Mouse (Mus musculus) hindbrain, embryonic 10.5 days (tissue): ENCODE data around the gene Zfx. TPM values are rescaled to one million over a fixed set of nuclear protein-coding genes. Genes with fewer than 3 reads are reported as not detected.
A peak's percentile ranks its signal among the peaks of the same experiment; 100 is the strongest.

Experiments
- DNase-seq: peaks from one replicate; pipeline ENCODE4 v3.0.0-alpha.2; 2017; ENCODE audit warnings: low spot score
- H3K27ac ChIP-seq: fragments of 300-500 bp; sonication (generic); 2 replicates; pipeline ENCODE4 v1.5.1; 2016; ENCODE audit warnings: mild to moderate bottlenecking, moderate library complexity
- H3K27me3 ChIP-seq: fragments of 300-500 bp; sonication (generic); 2 replicates; pipeline ENCODE4 v1.6.1; 2016; ENCODE audit warnings: mild to moderate bottlenecking; ENCODE audit not compliant: poor library complexity, insufficient read depth, severe bottlenecking
- H3K36me3 ChIP-seq: fragments of 300-500 bp; sonication (generic); 2 replicates; pipeline ENCODE4 v1.6.1; 2016; ENCODE audit warnings: mild to moderate bottlenecking, moderate library complexity
- H3K4me1 ChIP-seq: fragments of 300-500 bp; sonication (generic); replicated peaks from 2 replicates; pipeline ENCODE4 v1.6.1; 2016; ENCODE audit warnings: mild to moderate bottlenecking
- H3K4me3 ChIP-seq: fragments of 300-500 bp; sonication (generic); 2 replicates; pipeline ENCODE4 v1.5.1; 2016; ENCODE audit warnings: mild to moderate bottlenecking, moderate library complexity
- H3K9me3 ChIP-seq: fragments of 300-500 bp; sonication (generic); 2 replicates; pipeline ENCODE4 v1.6.1; 2016; ENCODE audit warnings: mild to moderate bottlenecking, moderate library complexity
- WGBS: fragments of 180-500 bp; shearing (Covaris S2); methylation state at CpG from one replicate; pipeline ENCODE4 v1.1.7; 2016; 5-methylcytosine and 5-hydroxymethylcytosine counted together
- polyA plus RNA-seq: library from polyadenylated mRNA; unstranded; fragments of >200 nt; fragmentation: Nextera tagmentation; extraction: Ambion mirVana; gene quantifications from 2 replicates; pipeline ENCODE4 v1.2.1, GENCODE M21; 2016

The Zfx gene
- polyA plus RNA-seq = 20.7 and 24.8 TPM in 2 replicates

DNA sequence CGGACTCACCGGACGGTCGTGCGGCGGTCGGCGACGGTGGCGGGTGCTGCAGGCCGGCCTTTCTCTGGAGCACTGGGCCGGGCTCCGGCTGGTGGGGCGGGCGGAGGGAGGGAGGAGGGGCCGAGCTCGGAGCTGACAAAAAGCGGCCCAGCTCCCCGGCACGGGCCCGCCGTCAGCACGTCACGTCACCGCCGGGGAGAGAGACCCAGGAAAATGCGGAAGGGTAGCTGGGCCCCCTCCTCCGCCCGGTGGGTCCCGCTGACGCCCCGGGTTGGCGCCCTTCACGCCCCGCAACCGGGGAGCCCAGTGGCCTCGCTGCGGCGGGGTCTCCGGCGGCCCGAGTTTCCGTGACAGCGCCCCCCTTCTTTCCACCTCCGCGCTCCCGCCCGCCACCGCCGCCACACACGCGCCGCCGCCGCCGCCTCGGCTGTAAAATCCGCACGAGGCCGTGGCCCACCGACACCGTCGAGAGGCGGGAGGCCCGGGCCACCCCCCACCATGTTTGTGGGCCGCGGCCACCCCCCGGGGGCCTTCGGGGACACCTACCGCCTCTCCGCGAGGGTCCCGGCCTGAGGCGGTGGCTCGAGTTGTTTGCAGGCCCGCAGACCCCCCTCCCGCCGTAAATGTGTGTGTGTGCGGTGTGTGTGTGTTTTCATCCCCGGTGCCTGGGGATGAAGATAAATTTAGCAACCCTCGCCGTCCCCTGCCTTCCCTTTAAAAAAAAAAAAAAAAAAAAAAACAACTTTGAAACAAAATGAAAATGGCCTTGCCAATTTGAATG, at the start of gene Zfx:
Zfx (minus strand) TSS at position 644 of the 781 bp plus-strand sequence.
- Histone ChIP-seq H3K4me3 (peak within 1 kb of the TSS; percentile 67), H3K4me1 (0 out of 2 replicates have a peak, but pooled peaks cover 4% of the 10 kb centered on the region), H3K9me3 (peaks cover 4% of the 10 kb centered on the region; the same call in 1 of the 2 replicates), H3K27me3 (peaks cover 94% of the 10 kb centered on the region), H3K36me3 (no peaks in the 10 kb centered on the region), H3K27ac (peak within 1 kb of the TSS; percentile 99)
- DNase-seq = peak; percentile 76
- WGBS = 25% methylated on average over 72 of the region's 82 CpGs

DNA sequence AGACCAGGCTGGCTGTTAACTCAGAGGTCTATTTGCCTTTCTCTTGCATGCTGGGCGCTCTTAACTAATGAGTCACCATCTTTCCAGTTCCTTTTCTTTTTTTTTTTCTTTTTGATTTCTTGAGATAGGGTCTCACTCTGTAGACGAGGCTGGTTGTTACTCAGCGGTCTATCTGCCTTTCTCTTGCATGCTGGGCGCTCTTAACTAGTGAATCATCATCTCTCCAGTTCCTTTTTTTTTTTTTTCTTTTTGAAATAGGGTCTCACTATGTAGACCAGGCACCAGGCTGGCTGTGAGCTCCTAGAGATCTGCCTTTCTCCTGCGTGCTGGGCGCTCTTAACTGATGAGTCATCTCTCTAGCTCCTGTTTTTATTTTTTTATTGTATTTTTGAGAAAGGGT, 45.8 kb upstream of the Zfx start:
- H3K4me3 ChIP-seq = no peak overlapping the region
- H3K36me3 ChIP-seq = no peaks in the 10 kb centered on the region
- H3K27ac ChIP-seq = no peak overlapping the region
- DNase-seq = no peak
- no peaks in the 10 kb centered on the region for H3K9me3 ChIP-seq
- H3K27me3 ChIP-seq = peaks cover 87% of the 10 kb centered on the region
- 86% methylated on average over 6 of the region's 6 CpGs for WGBS
- no peaks in the 10 kb centered on the region for H3K4me1 ChIP-seq

DNA sequence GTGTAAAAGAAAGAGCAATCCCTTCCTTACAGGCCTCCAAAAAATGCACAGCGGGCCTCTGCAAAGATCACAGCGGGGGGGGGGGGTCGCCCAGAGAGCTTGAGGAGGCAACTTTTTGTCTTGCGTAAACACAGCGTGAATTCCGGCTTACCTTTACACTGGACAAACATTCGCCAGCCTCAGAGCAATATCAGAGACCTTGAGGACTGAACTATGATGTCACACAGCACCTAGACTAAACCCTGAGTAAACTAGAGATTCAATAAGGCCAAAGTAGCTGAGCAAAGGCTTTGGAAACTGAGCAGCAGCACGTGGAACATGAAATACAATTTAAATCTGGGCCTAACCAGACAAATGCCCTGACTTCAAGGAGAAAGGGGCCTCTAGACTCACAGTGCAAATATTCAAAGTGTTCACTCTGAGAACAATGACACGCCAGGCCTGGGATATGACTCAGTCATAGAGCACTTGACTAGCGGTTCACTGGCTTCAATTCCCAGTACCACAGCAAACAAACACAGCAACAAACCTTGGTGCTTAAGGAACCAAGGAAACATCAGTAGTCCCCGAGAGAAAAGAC, 28.8 kb upstream of the Zfx start:
- Histone ChIP-seq H3K9me3 (no peaks in the 10 kb centered on the region), H3K27me3 (peaks cover 95% of the 10 kb centered on the region), H3K36me3 (no peaks in the 10 kb centered on the region), H3K4me1 (peaks cover 3% of the 10 kb centered on the region; the same call in 1 of the 2 replicates), H3K27ac (no peak overlapping the region), H3K4me3 (no peak overlapping the region)
- DNase-seq = no peak
- WGBS = 35% methylated on average over 11 of the region's 11 CpGs

DNA sequence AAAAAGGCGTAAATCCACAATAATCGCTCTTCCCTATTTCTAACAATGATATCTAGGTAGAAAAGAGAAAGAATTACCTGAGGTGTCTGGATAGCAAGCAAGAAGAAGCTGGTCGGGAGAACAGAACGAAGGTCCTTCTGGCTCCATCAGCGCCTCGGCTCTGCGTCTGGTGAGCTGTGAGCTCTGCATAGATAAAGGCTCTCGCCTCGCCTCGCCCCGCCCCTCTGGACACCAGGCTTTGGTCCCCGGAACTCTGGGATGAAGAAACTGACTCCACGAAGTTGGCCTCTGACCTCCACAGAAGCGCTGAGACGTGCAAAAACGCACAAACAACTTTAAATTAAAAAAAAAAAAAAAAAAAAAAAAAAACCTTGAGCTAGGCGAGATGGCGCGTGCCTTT, 27.0 kb upstream of the Zfx start:
- H3K27ac ChIP-seq = no peak overlapping the region
- H3K4me1 ChIP-seq = peaks cover 3% of the 10 kb centered on the region; the same call in 1 of the 2 replicates
- no peaks in the 10 kb centered on the region for H3K36me3 ChIP-seq
- peaks cover 96% of the 10 kb centered on the region for H3K27me3 ChIP-seq
- DNase-seq = no peak
- no peak overlapping the region for H3K4me3 ChIP-seq
- no peaks in the 10 kb centered on the region for H3K9me3 ChIP-seq
- WGBS = 79% methylated on average over 19 of the region's 19 CpGs

DNA sequence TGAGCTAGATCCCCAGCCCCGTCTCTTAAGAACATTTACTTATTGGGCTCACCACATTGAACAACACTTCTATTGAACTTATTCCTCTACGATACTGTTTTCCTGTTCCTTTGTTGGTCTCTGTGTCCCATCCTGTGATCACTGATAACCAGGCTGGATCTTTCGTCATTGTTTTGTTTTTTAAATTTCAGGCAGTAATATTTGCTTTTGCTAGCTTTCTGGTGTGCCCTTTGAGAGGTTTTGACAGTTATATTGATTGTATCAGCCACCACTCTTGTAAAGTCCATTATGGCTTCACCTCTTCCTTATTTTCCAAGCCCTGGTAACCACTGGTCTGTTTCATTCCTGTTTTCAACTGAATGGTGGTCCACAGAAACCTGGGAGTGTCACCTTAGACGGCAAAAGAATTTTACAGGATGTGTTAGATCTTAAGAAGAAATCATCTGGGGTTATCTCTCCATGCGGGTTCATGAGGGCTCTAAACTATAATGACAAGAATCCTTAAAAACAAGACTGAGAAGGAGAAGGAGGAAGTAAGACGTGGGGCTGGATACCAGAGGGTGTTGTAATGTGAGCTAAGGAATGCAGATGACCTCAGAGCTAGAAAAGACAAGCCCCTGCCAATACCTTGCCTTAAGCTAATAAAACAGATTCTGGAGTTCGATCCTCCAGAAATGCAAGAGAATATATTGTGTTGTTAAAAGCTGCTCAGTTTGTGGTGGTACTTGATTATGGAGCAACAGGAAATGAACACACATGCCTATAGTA, 18.7 kb upstream of the Zfx start:
- Histone ChIP-seq H3K9me3 (no peaks in the 10 kb centered on the region), H3K4me3 (no peak overlapping the region), H3K4me1 (no peaks in the 10 kb centered on the region), H3K27ac (no peak overlapping the region), H3K36me3 (no peaks in the 10 kb centered on the region), H3K27me3 (peaks cover 95% of the 10 kb centered on the region)
- no peak for DNase-seq
- 80% methylated on average over 7 of the region's 7 CpGs for WGBS

DNA sequence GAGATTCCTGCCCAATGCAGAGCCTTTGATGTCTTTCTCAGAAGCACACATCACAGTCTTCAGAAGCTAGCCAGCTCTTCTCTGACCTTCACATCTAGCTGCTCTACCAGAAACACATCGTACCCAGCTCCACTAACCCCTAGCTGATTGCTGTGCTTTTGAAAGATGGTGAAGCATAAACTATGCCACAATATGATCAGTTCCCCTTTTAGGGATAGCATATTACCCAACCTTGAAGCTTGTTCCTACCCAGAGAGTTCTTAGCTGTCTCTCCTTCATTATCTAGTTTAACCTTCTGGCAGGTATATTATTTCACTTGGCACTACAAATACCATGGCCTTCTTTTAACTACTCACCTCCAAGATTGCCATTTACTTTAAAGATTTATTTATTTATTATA, 16.6 kb upstream of the Zfx start:
- Histone ChIP-seq H3K4me3 (no peak overlapping the region), H3K9me3 (no peaks in the 10 kb centered on the region), H3K27me3 (peaks cover 90% of the 10 kb centered on the region), H3K36me3 (no peaks in the 10 kb centered on the region), H3K4me1 (no peaks in the 10 kb centered on the region), H3K27ac (no peak overlapping the region)
- WGBS = 83% methylated on average over 1 of the region's 1 CpGs
- no peak for DNase-seq

DNA sequence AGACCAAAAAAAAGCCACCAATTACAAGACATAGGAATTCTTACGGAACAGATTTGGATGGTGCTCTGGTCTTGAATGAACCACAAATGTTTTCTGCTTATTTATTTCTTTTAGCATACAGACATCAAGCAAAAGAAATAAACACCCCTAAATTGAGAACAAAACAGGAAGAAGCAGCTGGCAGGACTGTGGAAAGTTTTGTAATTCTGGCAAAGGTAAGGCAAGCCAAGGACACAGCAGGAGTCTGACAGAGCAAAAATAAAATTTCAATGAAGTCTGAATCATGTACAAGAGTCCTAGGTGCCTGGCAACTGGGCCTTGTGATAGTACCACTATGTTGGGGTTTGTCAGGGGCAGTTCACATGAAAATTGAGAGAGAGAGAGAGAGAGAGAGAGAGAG, 14.8 kb upstream of the Zfx start:
- no peak overlapping the region for H3K4me3 ChIP-seq
- H3K27ac ChIP-seq = no peak overlapping the region
- peaks cover 91% of the 10 kb centered on the region for H3K27me3 ChIP-seq
- H3K4me1 ChIP-seq = no peaks in the 10 kb centered on the region
- no peak for DNase-seq
- H3K36me3 ChIP-seq = no peaks in the 10 kb centered on the region
- no peaks in the 10 kb centered on the region for H3K9me3 ChIP-seq
- 89% methylated on average over 1 of the region's 1 CpGs for WGBS

DNA sequence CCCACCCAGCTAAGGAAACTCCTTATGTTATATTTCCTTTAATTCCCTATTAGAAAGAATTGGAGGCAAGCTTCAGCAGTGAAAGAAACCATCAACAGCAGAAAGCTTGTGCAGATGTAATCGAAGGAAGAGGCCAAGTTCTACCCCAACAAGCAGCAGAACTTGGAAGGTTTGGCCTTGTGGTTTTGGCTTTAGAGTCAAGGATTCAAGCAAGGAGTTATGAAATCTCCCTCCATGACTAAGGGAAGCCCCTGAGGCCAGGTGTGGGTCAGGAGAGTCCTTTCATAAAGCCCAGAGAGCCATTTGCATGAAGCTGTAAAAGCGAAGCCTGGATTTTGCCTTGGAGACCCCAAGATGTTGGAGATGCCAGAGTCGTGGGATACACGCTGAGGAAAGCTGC, 11.6 kb upstream of the Zfx start:
- WGBS = 75% methylated on average over 4 of the region's 4 CpGs
- Histone ChIP-seq H3K9me3 (no peaks in the 10 kb centered on the region), H3K27me3 (peaks cover 94% of the 10 kb centered on the region), H3K27ac (no peak overlapping the region), H3K36me3 (no peaks in the 10 kb centered on the region), H3K4me1 (no peaks in the 10 kb centered on the region), H3K4me3 (no peak overlapping the region)
- no peak for DNase-seq

DNA sequence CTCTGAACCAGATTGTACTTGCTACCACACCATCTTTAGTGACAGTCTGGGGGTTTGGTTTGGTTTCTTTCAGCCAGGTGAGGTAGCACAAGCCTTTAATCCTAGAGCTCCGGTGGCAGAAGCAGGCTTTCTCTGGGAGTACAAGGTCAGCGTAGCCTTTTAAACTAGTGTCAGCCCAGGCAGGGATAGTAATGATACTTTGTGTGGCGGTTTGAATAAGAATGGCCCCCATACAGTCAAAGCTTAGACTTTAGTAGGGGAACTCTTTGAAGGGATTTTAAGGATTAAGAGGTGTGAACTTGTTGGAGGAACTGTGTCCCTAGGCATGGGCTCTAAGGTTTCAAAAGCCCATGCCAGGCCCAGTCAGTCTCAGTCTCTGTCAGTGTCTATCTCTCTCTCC, 10.0 kb upstream of the Zfx start:
- H3K4me3 ChIP-seq = no peak overlapping the region
- peaks cover 91% of the 10 kb centered on the region for H3K27me3 ChIP-seq
- no peaks in the 10 kb centered on the region for H3K4me1 ChIP-seq
- H3K36me3 ChIP-seq = no peaks in the 10 kb centered on the region
- no peaks in the 10 kb centered on the region for H3K9me3 ChIP-seq
- no peak for DNase-seq
- WGBS = 30% methylated on average over 3 of the region's 3 CpGs
- no peak overlapping the region for H3K27ac ChIP-seq

DNA sequence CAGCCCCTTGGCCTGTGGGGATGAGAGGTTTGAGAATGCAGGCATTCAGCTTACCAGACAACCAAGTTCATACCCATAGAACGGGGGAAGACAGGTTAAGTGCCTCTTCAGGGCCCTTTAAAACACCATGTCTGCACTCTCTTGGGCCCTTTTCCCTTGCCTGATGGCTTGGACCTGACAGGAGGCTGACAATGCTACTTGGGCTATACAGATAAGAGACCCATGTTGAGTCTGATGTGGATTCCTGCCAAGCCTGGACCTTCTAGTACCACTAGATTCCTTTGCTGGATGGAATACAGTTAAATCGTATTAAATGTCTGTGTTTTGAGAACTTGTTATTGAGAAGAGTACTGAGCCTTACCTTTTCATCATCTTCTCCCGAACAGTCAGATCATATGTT, 8.7 kb upstream of the Zfx start:
- no peaks in the 10 kb centered on the region for H3K9me3 ChIP-seq
- 72% methylated on average over 3 of the region's 3 CpGs for WGBS
- DNase-seq = no peak
- peaks cover 88% of the 10 kb centered on the region for H3K27me3 ChIP-seq
- no peak overlapping the region for H3K4me3 ChIP-seq
- H3K36me3 ChIP-seq = no peaks in the 10 kb centered on the region
- no peak overlapping the region for H3K27ac ChIP-seq
- H3K4me1 ChIP-seq = no peaks in the 10 kb centered on the region

DNA sequence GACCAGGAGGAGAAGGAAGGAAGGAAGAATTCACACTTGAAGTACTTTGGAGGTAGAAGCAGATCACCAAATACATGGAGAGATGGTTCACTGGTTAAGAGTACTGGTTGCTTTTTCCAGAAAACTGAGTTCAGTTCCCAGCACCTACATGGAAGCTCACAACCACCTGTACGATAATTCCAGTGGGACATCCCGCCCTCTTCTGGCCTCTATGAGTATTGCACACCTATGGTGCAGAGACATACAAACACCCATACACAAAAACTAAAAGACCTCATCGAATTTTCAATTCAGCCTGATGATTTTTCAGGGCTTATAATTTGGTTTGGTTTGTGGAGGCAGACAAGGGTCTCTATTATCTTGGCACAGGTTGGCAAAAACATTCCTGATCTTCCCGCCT, 6.2 kb upstream of the Zfx start:
- Histone ChIP-seq H3K27ac (no peak overlapping the region), H3K4me1 (no peaks in the 10 kb centered on the region), H3K9me3 (no peaks in the 10 kb centered on the region), H3K4me3 (no peak overlapping the region), H3K27me3 (peaks cover 93% of the 10 kb centered on the region), H3K36me3 (no peaks in the 10 kb centered on the region)
- DNase-seq = no peak
- WGBS = 67% methylated on average over 4 of the region's 4 CpGs

DNA sequence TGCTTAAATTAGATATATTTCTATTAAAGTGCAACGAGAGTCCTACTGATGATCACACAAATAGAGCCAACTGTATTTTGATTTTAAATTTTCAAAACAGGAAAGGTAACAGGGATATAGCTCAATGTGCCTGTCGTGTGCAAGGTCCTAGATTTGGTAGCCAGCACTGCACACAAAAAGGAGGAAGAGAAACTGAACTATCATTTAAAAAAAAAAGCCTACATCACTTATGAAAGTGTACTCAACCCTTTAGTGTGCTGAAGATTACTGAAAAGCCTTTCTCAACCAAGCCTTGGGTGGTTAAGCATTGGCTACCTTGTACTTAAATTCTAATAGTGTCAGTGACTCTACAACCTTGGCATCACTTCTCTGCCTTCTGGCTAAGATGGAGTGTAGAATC, 2.4 kb upstream of the Zfx start:
- Histone ChIP-seq H3K4me3 (no peak overlapping the region), H3K9me3 (peaks cover 4% of the 10 kb centered on the region; the same call in 1 of the 2 replicates), H3K27ac (no peak overlapping the region), H3K4me1 (no peaks in the 10 kb centered on the region), H3K36me3 (no peaks in the 10 kb centered on the region), H3K27me3 (peaks cover 88% of the 10 kb centered on the region)
- WGBS = 82% methylated on average over 2 of the region's 2 CpGs
- no peak for DNase-seq

DNA sequence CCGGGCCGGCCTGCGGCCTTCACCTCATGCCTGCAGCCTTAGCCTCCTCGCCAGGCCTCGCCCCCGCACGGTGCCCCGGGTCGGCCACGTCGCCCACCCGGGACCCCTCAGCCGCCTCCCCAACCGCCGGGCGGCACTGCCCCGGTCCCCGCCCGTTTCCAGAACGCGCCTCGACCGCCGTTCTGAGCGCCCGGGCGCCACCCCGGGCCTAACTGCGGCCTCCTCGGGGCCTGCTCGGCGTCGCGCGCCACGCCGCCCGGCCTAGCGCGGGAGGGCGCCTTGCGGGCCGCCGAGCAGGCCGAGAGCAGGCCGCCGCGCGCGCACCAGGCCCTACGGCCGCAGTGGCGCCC, 818 bp downstream of the Zfx start:
- DNase-seq = no peak
- WGBS = 33% methylated on average over 53 of the region's 53 CpGs
- peak overlapping the region; percentile 67 for H3K4me3 ChIP-seq
- H3K27ac ChIP-seq = peak overlapping the region; percentile 99
- peaks cover 93% of the 10 kb centered on the region for H3K27me3 ChIP-seq
- H3K36me3 ChIP-seq = no peaks in the 10 kb centered on the region
- H3K9me3 ChIP-seq = peaks cover 4% of the 10 kb centered on the region; the same call in 1 of the 2 replicates
- H3K4me1 ChIP-seq = 0 out of 2 replicates have a peak, but pooled peaks cover 4% of the 10 kb centered on the region
